Mouse (Mus musculus): ENCODE measurements around the gene Rtkn2. TPM values are rescaled to one million over a fixed set of nuclear protein-coding genes. Genes with fewer than 3 reads are reported as not detected.

Gene Rtkn2
- polyA plus RNA-seq, 1 experiment: 9.5 TPM

DNA sequence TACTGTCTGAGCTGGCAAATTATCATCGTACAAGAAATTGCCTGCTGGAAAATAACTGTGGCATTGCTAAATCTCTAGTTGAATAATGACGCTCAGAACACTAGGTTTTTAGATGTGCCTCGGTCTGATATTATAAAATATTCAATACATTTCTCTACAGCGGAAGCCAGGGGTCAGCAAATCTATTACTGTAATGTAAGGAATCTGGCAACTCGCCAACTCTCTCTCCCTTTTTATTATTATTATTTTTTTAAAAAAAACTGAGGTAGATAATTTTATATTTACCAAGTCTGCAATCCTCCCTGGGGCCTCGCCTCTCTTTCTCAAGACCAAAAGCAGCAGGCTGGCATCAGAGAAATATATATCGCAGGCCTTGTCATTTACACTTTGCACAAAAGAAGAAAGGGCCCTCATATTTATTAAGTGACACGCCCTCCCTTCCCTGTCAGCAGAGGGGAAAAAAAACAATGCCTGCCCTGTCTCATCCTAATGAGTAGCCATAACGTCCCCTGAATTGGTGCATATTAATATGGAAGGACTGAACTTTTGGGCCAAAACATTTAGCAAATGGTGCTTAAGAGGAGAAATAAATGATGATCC lies 127.1 kb downstream of the Rtkn2 start:
- H3K79me3 ChIP-seq (ENCODE audit: low read depth): no peaks in the 10 kb centered on the region
- H3K79me2 ChIP-seq (ENCODE audit: control insufficient read depth, insufficient read depth): no peaks in the 10 kb centered on the region
- H3ac ChIP-seq (ENCODE audit: control insufficient read depth, insufficient read length, low read depth): no peak overlapping the region
- no peak for TF ChIP-seq CTCF (IDR thresholded peaks at IDR 0.05; ENCODE audit: control insufficient read depth, insufficient read depth, insufficient read length)
- no peak for TF ChIP-seq MAX (IDR thresholded peaks at IDR 0.05)
- TF ChIP-seq USF1 (IDR thresholded peaks at IDR 0.05; ENCODE audit: low read depth): no peak
- no peak for TF ChIP-seq CEBPB (IDR thresholded peaks at IDR 0.05; ENCODE audit: low read depth)
- TF ChIP-seq FOSL1 (IDR thresholded peaks at IDR 0.05; ENCODE audit: insufficient read depth, low read length, poor library complexity, severe bottlenecking): no peak
- TF ChIP-seq MYOG (IDR thresholded peaks at IDR 0.05; ENCODE audit: control insufficient read depth, extremely low read depth, insufficient read length): no peak
- TF ChIP-seq MYOD1 (IDR thresholded peaks at IDR 0.05; ENCODE audit: control insufficient read depth, insufficient read length, low read depth): no peak
- no peak overlapping the region for H3K4me3 ChIP-seq (ENCODE audit: insufficient read depth, poor library complexity, severe bottlenecking)
- no peaks in the 10 kb centered on the region for H3K27me3 ChIP-seq (ENCODE audit: control insufficient read depth, insufficient read depth, insufficient read length)
- peaks cover 42% of the 10 kb centered on the region for H3K36me3 ChIP-seq (ENCODE audit: control insufficient read depth, insufficient read depth)

- Histone ChIP-seq H3K4me3 (ENCODE audit: insufficient read depth, poor library complexity, severe bottlenecking) (no peak overlapping the region), H3K27me3 (ENCODE audit: control insufficient read depth, insufficient read depth, insufficient read length) (no peaks in the 10 kb centered on the region), H3K79me2 (ENCODE audit: control insufficient read depth, insufficient read depth) (no peaks in the 10 kb centered on the region), H3K36me3 (ENCODE audit: control insufficient read depth, insufficient read depth) (peaks cover 29% of the 10 kb centered on the region), H3K79me3 (ENCODE audit: low read depth) (no peaks in the 10 kb centered on the region), H3ac (ENCODE audit: control insufficient read depth, insufficient read length, low read depth) (no peak overlapping the region)
- TF ChIP-seq MYOG (IDR thresholded peaks at IDR 0.05; ENCODE audit: control insufficient read depth, extremely low read depth, insufficient read length) (no peak), MYOD1 (IDR thresholded peaks at IDR 0.05; ENCODE audit: control insufficient read depth, insufficient read length, low read depth) (no peak), FOSL1 (IDR thresholded peaks at IDR 0.05; ENCODE audit: insufficient read depth, low read length, poor library complexity, severe bottlenecking) (no peak), CTCF (IDR thresholded peaks at IDR 0.05; ENCODE audit: control insufficient read depth, insufficient read depth, insufficient read length) (no peak), MAX (IDR thresholded peaks at IDR 0.05) (no peak), USF1 (IDR thresholded peaks at IDR 0.05; ENCODE audit: low read depth) (no peak), CEBPB (IDR thresholded peaks at IDR 0.05; ENCODE audit: low read depth) (no peak)
Observed at GRCm38 (mm10) chr10:68107716-68108115, 128.3 kb downstream of the Rtkn2 start.

Other genes starting within 250 kb of the Rtkn2 start
- gene Zfp365, start 66.9 kb upstream of the Rtkn2 start, polyA plus RNA-seq (2012; fragmentation: generic; extraction: Trizol): 14.1 TPM

Data from C2C12 (cell line).